Mouse (Mus musculus) liver, embryonic 15.5 days (tissue): ENCODE data around the gene Gm826. TPM values are rescaled to one million over a fixed set of nuclear protein-coding genes. Genes with fewer than 3 reads are reported as not detected.

Source experiments
- ATAC-seq: fragments of 200-750 bp; cut with Nextera tagmentation; 2 replicates; pipeline ENCODE4 v1.8.0; 2017; ENCODE audit warnings: moderate number of reproducible peaks, mild to moderate bottlenecking, moderate library complexity; ENCODE audit not compliant: insufficient read depth
- H3K27ac ChIP-seq: fragments of 300-500 bp; sonication (generic); replicated peaks from 2 replicates; pipeline ENCODE4 v1.5.1; 2015; ENCODE audit warnings: mild to moderate bottlenecking, inconsistent platforms
- H3K27me3 ChIP-seq: fragments of 300-500 bp; sonication (generic); 2 replicates; pipeline ENCODE4 v1.6.1; 2015; ENCODE audit warnings: mild to moderate bottlenecking, inconsistent platforms
- H3K36me3 ChIP-seq: fragments of 300-500 bp; sonication (generic); replicated peaks from 2 replicates; pipeline ENCODE4 v1.6.1; 2015; ENCODE audit warnings: moderate library complexity, mild to moderate bottlenecking, inconsistent platforms
- H3K4me1 ChIP-seq: fragments of 300-500 bp; sonication (generic); replicated peaks from 2 replicates; pipeline ENCODE4 v1.6.1; 2015; ENCODE audit warnings: inconsistent platforms
- H3K4me2 ChIP-seq: fragments of 300-500 bp; sonication (generic); 2 replicates; pipeline ENCODE4 v1.6.1; 2015; ENCODE audit warnings: moderate library complexity, mild to moderate bottlenecking, inconsistent platforms
- H3K4me3 ChIP-seq: fragments of 300-500 bp; sonication (generic); replicated peaks from 2 replicates; pipeline ENCODE4 v1.5.1; 2015; ENCODE audit warnings: mild to moderate bottlenecking, inconsistent platforms
- H3K9ac ChIP-seq: fragments of 300-500 bp; sonication (generic); 2 replicates; pipeline ENCODE4 v1.6.1; 2015; ENCODE audit warnings: moderate library complexity, mild to moderate bottlenecking, inconsistent platforms
- H3K9me3 ChIP-seq: fragments of 300-500 bp; sonication (generic); replicated peaks from 2 replicates; pipeline ENCODE4 v1.6.1; 2016; ENCODE audit warnings: inconsistent platforms
- WGBS: fragments of 180-500 bp; shearing (Covaris S2); methylation state at CpG from one replicate; pipeline ENCODE4 v1.1.7; 2015; ENCODE audit warnings: mixed read lengths; ENCODE audit not compliant: insufficient replicate concordance; 5-methylcytosine and 5-hydroxymethylcytosine counted together
- polyA plus RNA-seq: library from polyadenylated mRNA; unstranded; fragments of >200 nt; fragmentation: Nextera tagmentation; extraction: Ambion mirVana; gene quantifications from 2 replicates; pipeline ENCODE4 v1.2.1, GENCODE M21; 2015

Gene Gm826
- polyA plus RNA-seq, 1 experiment from 2014 or later: 5.4 TPM

GRCm38 (mm10) chr2:160267828-160268453, 66.0 kb downstream of the Gm826 start:
- Histone ChIP-seq H3K9me3 (no peaks in the 10 kb centered on the region), H3K4me3 (no peak overlapping the region), H3K27me3 (no peaks in the 10 kb centered on the region), H3K36me3 (no peaks in the 10 kb centered on the region), H3K27ac (no peak overlapping the region; the same call in 1 of the 2 replicates), H3K4me2 (no peak overlapping the region), H3K9ac (no peak overlapping the region), H3K4me1 (no peaks in the 10 kb centered on the region)
- 40% methylated on average over 11 of the region's 11 CpGs for WGBS
- ATAC-seq: no peak; the same call in 1 of the 2 replicates

DNA sequence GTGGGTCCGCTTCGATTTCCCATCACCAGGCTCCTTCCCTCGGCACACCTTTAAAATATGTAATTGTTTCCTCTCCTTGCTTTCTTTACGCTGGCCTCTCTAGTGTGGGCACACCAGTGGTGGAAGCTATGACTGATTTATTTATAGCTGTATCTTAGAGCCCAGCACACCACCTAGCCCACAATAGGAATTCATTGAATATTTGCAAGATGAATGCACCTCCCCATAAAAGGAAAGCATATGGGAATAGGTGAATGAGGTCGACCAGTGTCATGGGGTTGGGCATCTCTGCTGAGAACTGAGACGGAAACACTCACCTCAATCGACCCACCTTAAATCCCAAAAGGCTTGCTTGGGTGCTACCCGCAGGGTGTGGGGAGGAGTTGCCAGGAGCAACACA, 70.1 kb downstream of the Gm826 start:
- H3K4me2 ChIP-seq: no peak overlapping the region
- H3K36me3 ChIP-seq: no peaks in the 10 kb centered on the region
- H3K4me3 ChIP-seq: no peak overlapping the region
- H3K4me1 ChIP-seq: no peaks in the 10 kb centered on the region
- WGBS: 68% methylated on average over 8 of the region's 8 CpGs
- ATAC-seq: no peak
- no peak overlapping the region for H3K27ac ChIP-seq
- no peaks in the 10 kb centered on the region for H3K9me3 ChIP-seq
- H3K9ac ChIP-seq: no peak overlapping the region
- H3K27me3 ChIP-seq: no peaks in the 10 kb centered on the region

DNA sequence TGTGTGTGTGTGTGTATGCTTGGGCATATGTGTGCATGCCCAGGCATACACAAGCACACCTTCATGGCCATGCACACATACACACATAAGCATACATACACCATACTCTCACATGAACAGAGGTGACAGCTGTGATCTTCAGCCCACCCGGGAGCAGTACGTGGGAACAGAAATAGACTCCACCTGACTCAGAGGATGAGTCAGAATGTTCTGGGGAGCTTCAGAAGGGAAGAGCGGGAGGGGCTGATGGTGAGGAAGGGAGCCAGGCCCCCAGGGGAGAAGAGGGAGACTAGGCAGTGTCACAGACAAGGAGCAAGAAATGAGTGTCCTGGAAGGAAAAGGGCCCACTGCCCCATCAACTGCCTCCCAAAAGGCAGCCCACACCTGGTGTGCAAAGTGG, 72.4 kb downstream of the Gm826 start:
- Histone ChIP-seq H3K27me3 (no peaks in the 10 kb centered on the region), H3K4me1 (no peaks in the 10 kb centered on the region), H3K36me3 (no peaks in the 10 kb centered on the region), H3K4me2 (no peak overlapping the region), H3K9me3 (no peaks in the 10 kb centered on the region), H3K27ac (no peak overlapping the region), H3K9ac (no peak overlapping the region), H3K4me3 (no peak overlapping the region)
- WGBS: 50% methylated on average over 3 of the region's 3 CpGs
- no peak for ATAC-seq

Other genes with a start within 250 kb of the Gm826 start
- 4.2 and 6.1 TPM in 2 replicates for gene Mafb, start 32.9 kb upstream of the Gm826 start, polyA plus RNA-seq